Mouse (Mus musculus): ENCODE results near the gene Coil. TPM values are rescaled to one million over a fixed set of nuclear protein-coding genes. Genes with fewer than 3 reads are reported as not detected.
A peak's percentile ranks its signal among the peaks of the same experiment; 100 is the strongest.
"Not testable (repeated sequence)": the region's sequence is repeated elsewhere in the genome, so short reads cannot be mapped to it uniquely, and the experiment has no call there.

Gene Coil
- polyA plus RNA-seq, 1 experiment, result 3.1 TPM

- H3K27me3 ChIP-seq (replicated peaks), result no peaks in the 10 kb centered on the region
- H3K4me1 ChIP-seq, result peaks cover 39% of the 10 kb centered on the region
- peaks cover 13% of the 10 kb centered on the region for H3K36me3 ChIP-seq (replicated peaks; ENCODE audit: low read length)
- H3K4me3 ChIP-seq (replicated peaks), result no peak overlapping the region
- TF ChIP-seq GATA1 (IDR thresholded peaks at IDR 0.05; ENCODE audit: borderline replicate concordance, low read length) (no peak), FLI1 (IDR thresholded peaks at IDR 0.05; ENCODE audit: low read length) (no peak)
- no peaks in the 10 kb centered on the region for H3K9me3 ChIP-seq
Observed at GRCm38 (mm10) chr11:88993625-88994024, 23.6 kb downstream of the Coil start.

- Histone ChIP-seq H3K9me3 (no peaks in the 10 kb centered on the region), H3K27me3 (replicated peaks) (no peaks in the 10 kb centered on the region), H3K4me3 (replicated peaks) (no peak overlapping the region), H3K4me1 (peaks cover 44% of the 10 kb centered on the region), H3K36me3 (replicated peaks; ENCODE audit: low read length) (peaks cover 9% of the 10 kb centered on the region)
- no peak for TF ChIP-seq FLI1 (IDR thresholded peaks at IDR 0.05; ENCODE audit: low read length)
- no peak for TF ChIP-seq GATA1 (IDR thresholded peaks at IDR 0.05; ENCODE audit: borderline replicate concordance, low read length)
Observed at GRCm38 (mm10) chr11:88994492-88994891, 24.4 kb downstream of the Coil start.

GRCm38 (mm10) chr11:88995616-88996015, 25.6 kb downstream of the Coil start:
- no peak overlapping the region for H3K4me3 ChIP-seq (replicated peaks)

GRCm38 (mm10) chr11:88996427-88996826, 26.4 kb downstream of the Coil start:
- Histone ChIP-seq H3K27me3 (replicated peaks) (no peaks in the 10 kb centered on the region), H3K36me3 (replicated peaks; ENCODE audit: low read length) (peaks cover 4% of the 10 kb centered on the region), H3K9me3 (no peaks in the 10 kb centered on the region), H3K4me1 (peaks cover 64% of the 10 kb centered on the region), H3K4me3 (replicated peaks) (peak overlapping the region; percentile 12)
- TF ChIP-seq FLI1 (IDR thresholded peaks at IDR 0.05; ENCODE audit: low read length) (no peak), GATA1 (IDR thresholded peaks at IDR 0.05; ENCODE audit: borderline replicate concordance, low read length) (no peak)

More at GRCm38 (mm10) chr11:88995616-88996015, 25.6 kb downstream of the Coil start:
- H3K27me3 ChIP-seq (replicated peaks), result no peaks in the 10 kb centered on the region
- H3K4me1 ChIP-seq, result peaks cover 56% of the 10 kb centered on the region
- no peak for TF ChIP-seq GATA1 (IDR thresholded peaks at IDR 0.05; ENCODE audit: borderline replicate concordance, low read length)
- no peak for TF ChIP-seq FLI1 (IDR thresholded peaks at IDR 0.05; ENCODE audit: low read length)
- H3K9me3 ChIP-seq, result no peaks in the 10 kb centered on the region
- peaks cover 7% of the 10 kb centered on the region for H3K36me3 ChIP-seq (replicated peaks; ENCODE audit: low read length)

DNA sequence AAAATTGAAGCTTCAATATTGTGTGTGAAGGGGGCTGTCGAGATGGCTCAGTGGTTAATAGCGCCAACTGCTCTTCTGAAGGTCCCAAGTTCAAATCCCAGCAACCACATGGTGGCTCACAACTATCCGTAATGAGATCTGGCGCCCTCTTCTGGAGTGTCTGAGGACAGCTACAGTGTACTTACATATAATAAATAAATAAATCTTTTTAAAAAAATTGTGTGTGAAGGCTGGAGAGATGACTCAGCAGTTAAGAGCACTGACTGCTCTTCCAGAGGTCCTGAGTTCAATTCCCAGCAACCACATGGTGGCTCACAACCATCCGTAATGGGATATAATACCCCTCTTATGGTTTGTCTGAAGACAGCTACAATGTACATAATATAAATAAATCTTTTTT, 27.3 kb downstream of the Coil start:
- H3K27me3 ChIP-seq (replicated peaks); H3K4me3 ChIP-seq (replicated peaks); H3K9me3 ChIP-seq; H3K36me3 ChIP-seq (replicated peaks; ENCODE audit: low read length): not testable (repeated sequence)
- peaks cover 73% of the 10 kb centered on the region for H3K4me1 ChIP-seq

DNA sequence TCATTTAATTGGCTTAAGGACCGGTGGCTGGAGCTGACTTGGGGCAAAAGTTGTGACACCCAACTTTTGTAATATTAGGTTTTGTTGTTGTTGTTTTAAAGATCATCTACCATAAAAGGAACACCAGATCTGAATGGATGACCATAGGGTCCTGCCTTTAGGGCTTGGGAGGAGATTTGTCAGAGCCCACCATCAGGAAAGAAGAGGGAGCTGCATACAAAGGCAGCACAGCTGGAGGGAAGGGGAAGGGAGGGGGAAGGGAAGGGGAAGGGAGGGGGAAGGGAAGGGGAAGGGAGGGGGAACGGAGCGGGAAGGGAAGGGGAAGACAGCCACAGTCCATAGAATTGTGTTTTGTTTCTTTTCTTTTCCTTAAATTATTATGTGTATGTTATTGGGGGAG, 28.4 kb downstream of the Coil start:
- Histone ChIP-seq H3K4me1 (peaks cover 83% of the 10 kb centered on the region), H3K36me3 (replicated peaks; ENCODE audit: low read length) (peaks cover 20% of the 10 kb centered on the region), H3K4me3 (replicated peaks) (peak overlapping the region; percentile 100), H3K9me3 (no peaks in the 10 kb centered on the region), H3K27me3 (replicated peaks) (no peaks in the 10 kb centered on the region)
- no peak for TF ChIP-seq FLI1 (IDR thresholded peaks at IDR 0.05; ENCODE audit: low read length)
- no peak for TF ChIP-seq GATA1 (IDR thresholded peaks at IDR 0.05; ENCODE audit: borderline replicate concordance, low read length)

DNA sequence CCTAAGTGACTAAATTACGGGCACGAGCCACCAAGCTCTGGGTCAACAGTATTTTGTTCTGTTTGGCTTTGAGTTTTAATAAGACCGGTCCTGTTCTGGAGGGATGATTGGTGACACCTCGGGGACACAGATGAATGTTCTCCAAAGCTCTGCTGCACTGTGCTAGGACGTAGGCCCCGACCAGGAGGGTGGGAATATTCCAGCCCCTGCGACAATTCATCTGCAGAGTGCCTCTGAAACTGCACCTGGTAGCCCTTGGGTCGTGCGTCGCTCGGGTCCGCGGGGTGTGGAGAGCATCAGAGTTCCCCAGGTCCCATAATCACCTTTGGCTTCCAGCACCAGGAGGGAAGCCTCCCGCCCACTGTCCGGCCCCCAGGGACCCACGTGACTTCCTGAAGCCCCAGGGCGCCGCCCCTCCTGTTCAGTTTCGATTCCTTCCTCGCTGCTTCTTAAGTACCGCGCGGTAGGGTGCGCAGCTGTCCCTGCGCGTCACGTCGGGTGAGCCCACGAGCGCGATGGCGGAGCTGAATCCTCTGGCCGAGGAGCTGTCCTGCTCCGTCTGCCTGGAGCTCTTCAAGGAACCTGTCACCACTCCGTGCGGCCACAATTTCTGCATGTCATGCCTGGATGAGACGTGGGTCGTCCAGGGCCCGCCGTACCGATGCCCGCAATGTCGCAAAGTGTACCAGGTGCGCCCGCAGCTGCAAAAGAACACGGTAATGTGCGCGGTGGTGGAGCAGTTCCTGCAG, 29.1 kb downstream of the Coil start, which contains the start of gene Trim25:
Gene Trim25 (plus strand): TSS at position 403 of the 749 bp plus-strand sequence.
- TF ChIP-seq FLI1 (IDR thresholded peaks at IDR 0.05; ENCODE audit: low read length), result no peak
- TF ChIP-seq GATA1 (IDR thresholded peaks at IDR 0.05; ENCODE audit: borderline replicate concordance, low read length), result no peak
- no peaks in the 10 kb centered on the region for H3K27me3 ChIP-seq (replicated peaks)
- H3K4me1 ChIP-seq, result peaks cover 83% of the 10 kb centered on the region
- H3K36me3 ChIP-seq (replicated peaks; ENCODE audit: low read length), result peaks cover 28% of the 10 kb centered on the region
- H3K4me3 ChIP-seq (replicated peaks), result peak within 1 kb of the TSS; percentile 100
- H3K9me3 ChIP-seq, result no peaks in the 10 kb centered on the region

GRCm38 (mm10) chr11:88999723-89000526, 29.9 kb downstream of the Coil start:
- H3K9me3 ChIP-seq, result no peaks in the 10 kb centered on the region
- TF ChIP-seq GATA1 (IDR thresholded peaks at IDR 0.05; ENCODE audit: borderline replicate concordance, low read length), result no peak
- no peak for TF ChIP-seq FLI1 (IDR thresholded peaks at IDR 0.05; ENCODE audit: low read length)
- peaks cover 84% of the 10 kb centered on the region for H3K4me1 ChIP-seq
- peak overlapping the region; percentile 100 for H3K4me3 ChIP-seq (replicated peaks)
- H3K36me3 ChIP-seq (replicated peaks; ENCODE audit: low read length), result peaks cover 35% of the 10 kb centered on the region
- H3K27me3 ChIP-seq (replicated peaks), result no peaks in the 10 kb centered on the region

DNA sequence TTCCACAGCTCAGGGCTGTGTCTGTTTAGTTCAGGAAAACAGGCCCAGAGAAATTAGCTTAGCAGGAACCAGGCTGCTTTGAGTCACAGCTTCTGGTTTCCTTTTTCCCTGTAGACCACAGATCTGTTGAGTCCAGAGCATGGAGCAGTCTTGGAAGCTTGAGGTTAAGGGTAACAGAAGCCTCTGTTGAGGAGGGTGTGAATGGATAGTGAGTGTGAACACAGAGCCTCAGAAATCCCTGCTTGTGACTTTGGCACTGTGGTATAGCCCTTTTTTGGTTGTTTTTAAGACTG, 30.4 kb downstream of the Coil start:
- no peak for TF ChIP-seq FLI1 (IDR thresholded peaks at IDR 0.05; ENCODE audit: low read length)
- no peak for TF ChIP-seq GATA1 (IDR thresholded peaks at IDR 0.05; ENCODE audit: borderline replicate concordance, low read length)
- H3K9me3 ChIP-seq, result no peaks in the 10 kb centered on the region
- peaks cover 85% of the 10 kb centered on the region for H3K4me1 ChIP-seq
- H3K27me3 ChIP-seq (replicated peaks), result no peaks in the 10 kb centered on the region
- H3K4me3 ChIP-seq (replicated peaks), result peak overlapping the region; percentile 100
- H3K36me3 ChIP-seq (replicated peaks; ENCODE audit: low read length), result peaks cover 40% of the 10 kb centered on the region

DNA sequence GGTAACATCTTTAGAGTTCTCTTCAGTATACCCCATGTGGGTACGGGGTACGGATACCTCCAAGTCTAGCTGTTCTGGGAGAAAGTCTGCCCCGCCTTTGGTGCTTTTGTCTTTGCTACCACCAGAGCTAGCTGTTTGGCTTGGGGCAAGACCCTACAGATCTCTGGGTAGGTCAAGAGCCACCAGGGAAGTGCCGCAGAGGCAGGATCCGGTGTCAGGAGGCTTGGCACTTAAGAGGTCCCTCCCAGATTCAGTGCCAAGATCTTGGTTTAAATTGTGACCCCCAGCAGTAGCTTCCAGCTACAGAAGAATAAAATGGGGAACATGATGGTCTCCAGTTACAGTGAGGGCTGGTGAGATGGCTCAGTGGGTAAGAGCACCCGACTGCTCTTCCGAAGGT, 31.5 kb downstream of the Coil start:
- Histone ChIP-seq H3K4me3 (replicated peaks) (peak overlapping the region; percentile 100), H3K4me1 (peaks cover 82% of the 10 kb centered on the region), H3K9me3 (no peaks in the 10 kb centered on the region), H3K36me3 (replicated peaks; ENCODE audit: low read length) (peaks cover 51% of the 10 kb centered on the region), H3K27me3 (replicated peaks) (no peaks in the 10 kb centered on the region)
- TF ChIP-seq FLI1 (IDR thresholded peaks at IDR 0.05; ENCODE audit: low read length) (no peak), GATA1 (IDR thresholded peaks at IDR 0.05; ENCODE audit: borderline replicate concordance, low read length) (no peak)
